Mouse (Mus musculus): Measurements from ENCODE around the gene Cspg5. TPM values are rescaled to one million over a fixed set of nuclear protein-coding genes. Genes with fewer than 3 reads are reported as not detected.
A peak's percentile ranks its signal among the peaks of the same experiment; 100 is the strongest.

The Cspg5 gene
- polyA plus RNA-seq, 1 experiment from 2014 or later: 3.1 TPM

- Histone ChIP-seq H3K9me3 (replicated peaks; ENCODE audit: control insufficient read depth, low read length) (no peaks in the 10 kb centered on the region), H3K27me3 (ENCODE audit: control insufficient read depth, insufficient read depth, low read length) (no peaks in the 10 kb centered on the region), H3K4me3 (ENCODE audit: low read depth, low read length) (no peak overlapping the region), H3K27ac (replicated peaks; ENCODE audit: low read depth, low read length) (no peak overlapping the region), H3K36me3 (replicated peaks; ENCODE audit: control insufficient read depth, insufficient read depth, low read depth, low read length) (no peaks in the 10 kb centered on the region), H3K4me1 (ENCODE audit: control insufficient read depth, insufficient read depth, low read length) (no peaks in the 10 kb centered on the region), H3K9ac (replicated peaks; ENCODE audit: low read length) (no peak overlapping the region), H3K4me2 (ENCODE audit: low read depth, low read length) (no peak overlapping the region)
- 56% methylated on average over 8 of the region's 8 CpGs for whole genome bisulfite sequencing
- ATAC-seq (replicated peaks; ENCODE audit: insufficient number of reproducible peaks, low FRiP score, low TSS enrichment, low read depth) (no peak), DNase-seq (ENCODE audit: low spot score) (no peak)
These were observed 33.9 kb downstream of the Cspg5 start for GRCm38 (mm10) chr9:110277431-110277881.

GRCm38 (mm10) chr9:110284075-110284697 lies 40.6 kb downstream of the Cspg5 start:
- 97% methylated on average over 8 of the region's 10 CpGs for WGBS

GRCm38 (mm10) chr9:110287321-110287924 lies 43.8 kb downstream of the Cspg5 start:
- no peaks in the 10 kb centered on the region for H3K36me3 ChIP-seq (replicated peaks; ENCODE audit: control insufficient read depth, insufficient read depth, low read depth, low read length)
- DNase-seq (ENCODE audit: low spot score): no peak
- no peak for ATAC-seq (replicated peaks; ENCODE audit: insufficient number of reproducible peaks, low FRiP score, low TSS enrichment, low read depth)
- WGBS: 63% methylated on average over 7 of the region's 7 CpGs
- no peaks in the 10 kb centered on the region for H3K9me3 ChIP-seq (replicated peaks; ENCODE audit: control insufficient read depth, low read length)
- H3K4me1 ChIP-seq (ENCODE audit: control insufficient read depth, insufficient read depth, low read length): no peaks in the 10 kb centered on the region
- H3K9ac ChIP-seq (replicated peaks; ENCODE audit: low read length): no peak overlapping the region
- no peaks in the 10 kb centered on the region for H3K27me3 ChIP-seq (ENCODE audit: control insufficient read depth, insufficient read depth, low read length)
- no peak overlapping the region for H3K4me2 ChIP-seq (ENCODE audit: low read depth, low read length)
- H3K4me3 ChIP-seq (ENCODE audit: low read depth, low read length): no peak overlapping the region
- H3K27ac ChIP-seq (replicated peaks; ENCODE audit: low read depth, low read length): no peak overlapping the region

More at GRCm38 (mm10) chr9:110284075-110284697, 40.6 kb downstream of the Cspg5 start:
- H3K27me3 ChIP-seq (ENCODE audit: control insufficient read depth, insufficient read depth, low read length): no peaks in the 10 kb centered on the region
- no peak overlapping the region for H3K9ac ChIP-seq (replicated peaks; ENCODE audit: low read length)
- no peaks in the 10 kb centered on the region for H3K36me3 ChIP-seq (replicated peaks; ENCODE audit: control insufficient read depth, insufficient read depth, low read depth, low read length)
- H3K27ac ChIP-seq (replicated peaks; ENCODE audit: low read depth, low read length): no peak overlapping the region
- DNase-seq (ENCODE audit: low spot score): no peak
- H3K4me2 ChIP-seq (ENCODE audit: low read depth, low read length): no peak overlapping the region
- H3K4me1 ChIP-seq (ENCODE audit: control insufficient read depth, insufficient read depth, low read length): no peaks in the 10 kb centered on the region
- no peak for ATAC-seq (replicated peaks; ENCODE audit: insufficient number of reproducible peaks, low FRiP score, low TSS enrichment, low read depth)
- H3K4me3 ChIP-seq (ENCODE audit: low read depth, low read length): no peak overlapping the region
- H3K9me3 ChIP-seq (replicated peaks; ENCODE audit: control insufficient read depth, low read length): no peaks in the 10 kb centered on the region

GRCm38 (mm10) chr9:110293254-110293718 lies 49.7 kb downstream of the Cspg5 start:
- Histone ChIP-seq H3K36me3 (replicated peaks; ENCODE audit: control insufficient read depth, insufficient read depth, low read depth, low read length) (no peaks in the 10 kb centered on the region), H3K27me3 (ENCODE audit: control insufficient read depth, insufficient read depth, low read length) (no peaks in the 10 kb centered on the region), H3K27ac (replicated peaks; ENCODE audit: low read depth, low read length) (no peak overlapping the region), H3K4me3 (ENCODE audit: low read depth, low read length) (no peak overlapping the region), H3K4me1 (ENCODE audit: control insufficient read depth, insufficient read depth, low read length) (no peaks in the 10 kb centered on the region), H3K9ac (replicated peaks; ENCODE audit: low read length) (no peak overlapping the region), H3K9me3 (replicated peaks; ENCODE audit: control insufficient read depth, low read length) (no peaks in the 10 kb centered on the region), H3K4me2 (ENCODE audit: low read depth, low read length) (no peak overlapping the region)
- 50% methylated on average over 12 of the region's 12 CpGs for WGBS
- ATAC-seq (replicated peaks; ENCODE audit: insufficient number of reproducible peaks, low FRiP score, low TSS enrichment, low read depth) (no peak), DNase-seq (ENCODE audit: low spot score) (no peak)

- H3K9ac ChIP-seq (replicated peaks; ENCODE audit: low read length): no peak overlapping the region
- no peaks in the 10 kb centered on the region for H3K27me3 ChIP-seq (ENCODE audit: control insufficient read depth, insufficient read depth, low read length)
- no peak overlapping the region for H3K4me2 ChIP-seq (ENCODE audit: low read depth, low read length)
- H3K4me3 ChIP-seq (ENCODE audit: low read depth, low read length): no peak overlapping the region
- H3K27ac ChIP-seq (replicated peaks; ENCODE audit: low read depth, low read length): no peak overlapping the region
- DNase-seq (ENCODE audit: low spot score) (no peak), ATAC-seq (replicated peaks; ENCODE audit: insufficient number of reproducible peaks, low FRiP score, low TSS enrichment, low read depth) (no peak)
- no peaks in the 10 kb centered on the region for H3K4me1 ChIP-seq (ENCODE audit: control insufficient read depth, insufficient read depth, low read length)
- 80% methylated on average over 13 of the region's 13 CpGs for WGBS
- no peaks in the 10 kb centered on the region for H3K36me3 ChIP-seq (replicated peaks; ENCODE audit: control insufficient read depth, insufficient read depth, low read depth, low read length)
- no peaks in the 10 kb centered on the region for H3K9me3 ChIP-seq (replicated peaks; ENCODE audit: control insufficient read depth, low read length)
These were observed 50.4 kb downstream of the Cspg5 start for GRCm38 (mm10) chr9:110293873-110294415.

- no peak overlapping the region for H3K4me3 ChIP-seq (ENCODE audit: low read depth, low read length)
- no peaks in the 10 kb centered on the region for H3K4me1 ChIP-seq (ENCODE audit: control insufficient read depth, insufficient read depth, low read length)
- H3K27me3 ChIP-seq (ENCODE audit: control insufficient read depth, insufficient read depth, low read length): no peaks in the 10 kb centered on the region
- no peaks in the 10 kb centered on the region for H3K36me3 ChIP-seq (replicated peaks; ENCODE audit: control insufficient read depth, insufficient read depth, low read depth, low read length)
- no peaks in the 10 kb centered on the region for H3K9me3 ChIP-seq (replicated peaks; ENCODE audit: control insufficient read depth, low read length)
- H3K27ac ChIP-seq (replicated peaks; ENCODE audit: low read depth, low read length): no peak overlapping the region
- DNase-seq (ENCODE audit: low spot score): no peak
- WGBS: 58% methylated on average over 3 of the region's 3 CpGs
- ATAC-seq (replicated peaks; ENCODE audit: insufficient number of reproducible peaks, low FRiP score, low TSS enrichment, low read depth): no peak
- H3K4me2 ChIP-seq (ENCODE audit: low read depth, low read length): no peak overlapping the region
- no peak overlapping the region for H3K9ac ChIP-seq (replicated peaks; ENCODE audit: low read length)
These were observed 51.2 kb downstream of the Cspg5 start for GRCm38 (mm10) chr9:110294786-110295185.

- Histone ChIP-seq H3K36me3 (replicated peaks; ENCODE audit: control insufficient read depth, insufficient read depth, low read depth, low read length) (no peaks in the 10 kb centered on the region), H3K4me1 (ENCODE audit: control insufficient read depth, insufficient read depth, low read length) (no peaks in the 10 kb centered on the region), H3K9me3 (replicated peaks; ENCODE audit: control insufficient read depth, low read length) (no peaks in the 10 kb centered on the region), H3K27ac (replicated peaks; ENCODE audit: low read depth, low read length) (no peak overlapping the region), H3K4me3 (ENCODE audit: low read depth, low read length) (no peak overlapping the region), H3K27me3 (ENCODE audit: control insufficient read depth, insufficient read depth, low read length) (no peaks in the 10 kb centered on the region), H3K4me2 (ENCODE audit: low read depth, low read length) (no peak overlapping the region), H3K9ac (replicated peaks; ENCODE audit: low read length) (no peak overlapping the region)
- peak; percentile 93 for DNase-seq (ENCODE audit: low spot score)
- WGBS: 7% methylated on average over 5 of the region's 5 CpGs
- ATAC-seq (replicated peaks; ENCODE audit: insufficient number of reproducible peaks, low FRiP score, low TSS enrichment, low read depth): peak; percentile 53; the same call in 1 of the 2 replicates
These were observed 53.5 kb downstream of the Cspg5 start for GRCm38 (mm10) chr9:110296867-110297627.
